Mouse (Mus musculus): ENCODE results near the gene Jund.

DNA sequence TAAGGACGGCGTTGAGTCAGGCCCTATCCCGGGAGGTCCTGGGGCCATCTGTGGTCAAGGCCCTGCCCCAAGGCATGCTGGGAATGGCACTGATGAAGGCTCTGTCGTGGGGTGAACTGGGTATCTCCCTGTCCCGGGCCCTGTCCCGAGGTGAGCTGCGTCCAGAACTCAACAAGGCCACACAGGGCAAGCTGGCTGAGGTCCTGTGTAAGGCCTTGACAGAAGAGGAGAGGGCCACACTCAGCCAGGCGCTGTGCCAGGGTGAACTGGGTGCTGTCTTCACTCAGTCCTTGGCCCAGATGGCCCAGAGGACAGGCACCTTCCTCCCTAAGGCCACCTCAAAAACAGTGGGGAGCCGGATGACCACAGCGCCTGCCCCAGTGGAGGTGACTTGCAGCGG, 12.3 kb downstream of the Jund start:
- TF ChIP-seq CTCF (IDR thresholded peaks at IDR 0.05; ENCODE audit: low read depth) (no peak), EP300 (IDR thresholded peaks at IDR 0.05; ENCODE audit: low read depth) (no peak)
